Mouse (Mus musculus): ENCODE data around the gene Plekhb2. TPM values are rescaled to one million over a fixed set of nuclear protein-coding genes. Genes with fewer than 3 reads are reported as not detected.
A peak's percentile ranks its signal among the peaks of the same experiment; 100 is the strongest.

Gene Plekhb2
- polyA plus RNA-seq (2014; fragmentation: Nextera tagmentation; extraction: Ambion mirVana): 16.5 and 21.1 TPM in 2 replicates

DNA sequence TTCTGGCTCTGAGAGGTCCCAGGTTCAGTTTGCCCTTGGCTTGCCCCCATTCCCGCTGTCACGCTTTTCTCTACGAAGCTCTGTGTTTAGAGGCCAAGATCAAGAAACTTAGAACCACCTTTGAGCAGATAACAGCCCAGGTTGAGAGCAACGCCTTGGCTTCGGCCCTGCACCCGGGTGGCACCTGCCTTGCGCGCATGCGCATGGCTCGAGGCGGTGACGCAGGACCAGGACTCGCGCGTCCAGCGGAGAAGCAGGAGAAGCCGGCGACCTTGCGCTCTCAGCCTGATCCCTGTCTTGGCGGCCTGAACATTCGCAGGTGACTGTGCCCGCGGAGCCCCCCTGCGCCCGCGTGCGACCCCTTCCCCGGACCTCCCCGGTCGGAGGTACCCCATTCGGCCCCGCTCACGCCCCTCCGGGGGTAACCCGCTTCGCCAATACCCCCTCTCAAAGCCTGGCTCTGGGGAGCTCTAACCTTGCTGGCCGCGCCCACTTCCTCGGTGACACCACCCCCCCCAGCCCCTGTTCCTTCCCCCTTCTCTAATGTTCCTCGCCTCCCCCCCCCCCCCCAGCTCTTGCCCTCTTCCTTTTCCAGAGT is at the start of gene Plekhb2:
Gene Plekhb2 (plus strand): TSS at position 232 of the 598 bp plus-strand sequence.
- no peaks in the 10 kb centered on the region for H3K27me3 ChIP-seq (ENCODE audit: control insufficient read depth, insufficient read depth, low read length)
- H3K36me3 ChIP-seq (ENCODE audit: control insufficient read depth, insufficient read depth, low read length): no peaks in the 10 kb centered on the region
- DNase-seq (ENCODE audit: low spot score) (peak; percentile 84), ATAC-seq (ENCODE audit: insufficient number of reproducible peaks, low FRiP score, low TSS enrichment, low read depth) (peak; percentile 70)
- H3K4me3 ChIP-seq (ENCODE audit: low read depth, low read length): peak within 1 kb of the TSS; percentile 50
- no peaks in the 10 kb centered on the region for H3K4me1 ChIP-seq (ENCODE audit: control insufficient read depth, insufficient read depth, low read length)
- WGBS: under 1% methylated on average over 37 of the region's 40 CpGs
- H3K9ac ChIP-seq (ENCODE audit: low read length): peak within 1 kb of the TSS; percentile 49
- H3K9me3 ChIP-seq (ENCODE audit: control insufficient read depth, low read length): no peaks in the 10 kb centered on the region
- peak within 1 kb of the TSS; percentile 59 for H3K4me2 ChIP-seq (ENCODE audit: low read depth, severe bottlenecking)
- H3K27ac ChIP-seq (replicated peaks; ENCODE audit: low read depth, low read length): no peak within 1 kb of the TSS

DNA sequence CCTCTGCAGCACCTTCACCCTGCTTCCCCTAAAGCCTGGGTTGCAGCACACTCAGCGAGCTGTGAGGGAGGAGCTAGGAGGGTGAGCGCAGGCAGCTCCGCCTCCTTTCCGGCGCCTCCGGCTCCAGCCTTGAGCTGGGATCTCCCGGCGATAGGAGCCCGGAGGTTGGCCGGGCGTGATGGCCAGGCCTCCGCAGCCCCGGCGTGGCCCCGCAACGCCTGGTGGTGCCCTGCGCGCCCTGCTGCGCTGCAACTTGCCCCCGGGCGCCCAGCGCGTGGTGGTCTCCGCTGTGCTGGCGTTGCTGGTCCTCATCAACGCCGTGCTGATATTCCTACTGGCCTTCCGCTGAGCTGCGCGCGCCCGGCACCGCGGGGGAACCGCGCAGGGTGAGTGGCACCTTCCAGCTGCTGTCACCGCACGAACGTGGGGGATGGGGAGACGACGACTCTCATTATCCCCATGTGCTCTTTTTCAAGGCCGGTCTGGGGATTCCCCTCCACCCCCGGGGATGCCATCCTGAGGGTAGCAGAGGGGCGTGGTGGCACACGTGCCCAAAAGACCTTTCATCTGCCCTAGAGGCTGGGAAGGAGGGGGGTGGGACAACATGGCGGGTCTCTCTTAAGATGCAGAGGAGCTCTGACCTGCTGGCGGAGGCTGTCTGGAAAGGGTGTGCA is 48.0 kb upstream of the Plekhb2 start:
- peak overlapping the region; percentile 72 for H3K4me3 ChIP-seq (ENCODE audit: low read depth, low read length)
- no peaks in the 10 kb centered on the region for H3K27me3 ChIP-seq (ENCODE audit: control insufficient read depth, insufficient read depth, low read length)
- DNase-seq (ENCODE audit: low spot score): peak; percentile 77
- no peaks in the 10 kb centered on the region for H3K36me3 ChIP-seq (ENCODE audit: control insufficient read depth, insufficient read depth, low read length)
- no peaks in the 10 kb centered on the region for H3K9me3 ChIP-seq (ENCODE audit: control insufficient read depth, low read length)
- H3K27ac ChIP-seq (replicated peaks; ENCODE audit: low read depth, low read length): no peak overlapping the region
- peak overlapping the region; percentile 96 for H3K4me2 ChIP-seq (ENCODE audit: low read depth, severe bottlenecking)
- peak overlapping the region; percentile 63 for H3K9ac ChIP-seq (ENCODE audit: low read length)
- ATAC-seq (ENCODE audit: insufficient number of reproducible peaks, low FRiP score, low TSS enrichment, low read depth): peak; percentile 75
- under 1% methylated on average over 46 of the region's 47 CpGs for WGBS
- peaks cover 8% of the 10 kb centered on the region for H3K4me1 ChIP-seq (ENCODE audit: control insufficient read depth, insufficient read depth, low read length)

DNA sequence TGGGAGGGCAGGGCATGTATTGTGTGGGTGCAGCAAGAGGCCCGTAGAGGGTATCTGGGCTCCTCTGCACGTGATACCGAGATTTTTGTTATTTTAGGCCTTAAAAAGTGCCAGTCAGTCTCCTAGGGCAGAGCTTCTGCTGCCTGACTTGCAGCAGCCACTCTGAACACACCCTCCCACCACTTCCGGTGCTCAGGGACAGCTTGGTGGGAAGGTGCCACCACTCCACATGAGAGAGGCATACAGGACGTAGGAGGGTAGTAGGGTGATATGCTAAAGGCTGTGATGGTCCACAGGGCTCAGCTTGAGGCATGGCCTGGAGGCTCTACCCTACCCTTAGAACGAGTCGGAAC is 47.5 kb upstream of the Plekhb2 start:
- H3K36me3 ChIP-seq (ENCODE audit: control insufficient read depth, insufficient read depth, low read length): no peaks in the 10 kb centered on the region
- H3K27me3 ChIP-seq (ENCODE audit: control insufficient read depth, insufficient read depth, low read length): no peaks in the 10 kb centered on the region
- H3K27ac ChIP-seq (replicated peaks; ENCODE audit: low read depth, low read length): no peak overlapping the region
- H3K9ac ChIP-seq (ENCODE audit: low read length): peak overlapping the region; percentile 63; the same call in 1 of the 2 replicates
- H3K4me3 ChIP-seq (ENCODE audit: low read depth, low read length): peak overlapping the region; percentile 72
- DNase-seq (ENCODE audit: low spot score) (no peak), ATAC-seq (ENCODE audit: insufficient number of reproducible peaks, low FRiP score, low TSS enrichment, low read depth) (no peak)
- 24% methylated on average over 7 of the region's 7 CpGs for WGBS
- H3K9me3 ChIP-seq (ENCODE audit: control insufficient read depth, low read length): no peaks in the 10 kb centered on the region
- peak overlapping the region; percentile 96 for H3K4me2 ChIP-seq (ENCODE audit: low read depth, severe bottlenecking)
- peaks cover 8% of the 10 kb centered on the region for H3K4me1 ChIP-seq (ENCODE audit: control insufficient read depth, insufficient read depth, low read length)

DNA sequence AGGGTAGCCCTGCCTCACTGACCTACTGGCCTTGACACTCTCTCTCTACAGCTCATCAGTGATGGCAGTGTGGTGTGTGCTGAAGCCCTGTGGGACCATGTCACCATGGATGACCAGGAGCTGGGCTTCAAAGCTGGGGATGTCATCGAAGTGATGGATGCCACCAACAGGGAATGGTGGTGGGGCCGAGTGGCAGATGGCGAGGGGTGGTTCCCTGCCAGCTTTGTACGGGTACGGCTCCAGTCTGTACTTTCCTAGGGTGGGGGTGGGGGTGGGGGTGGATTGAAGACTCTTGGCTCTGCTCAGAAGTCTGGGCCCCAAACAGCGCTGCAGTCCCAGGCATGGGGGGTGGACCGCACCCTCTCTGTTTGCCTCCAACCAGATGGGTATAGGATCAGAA is 44.9 kb upstream of the Plekhb2 start:
- no peak overlapping the region for H3K4me2 ChIP-seq (ENCODE audit: low read depth, severe bottlenecking)
- H3K27ac ChIP-seq (replicated peaks; ENCODE audit: low read depth, low read length): no peak overlapping the region
- no peaks in the 10 kb centered on the region for H3K27me3 ChIP-seq (ENCODE audit: control insufficient read depth, insufficient read depth, low read length)
- no peak overlapping the region for H3K4me3 ChIP-seq (ENCODE audit: low read depth, low read length)
- no peak for ATAC-seq (ENCODE audit: insufficient number of reproducible peaks, low FRiP score, low TSS enrichment, low read depth)
- peaks cover 8% of the 10 kb centered on the region for H3K4me1 ChIP-seq (ENCODE audit: control insufficient read depth, insufficient read depth, low read length)
- H3K9me3 ChIP-seq (ENCODE audit: control insufficient read depth, low read length): no peaks in the 10 kb centered on the region
- 84% methylated on average over 7 of the region's 7 CpGs for WGBS
- H3K9ac ChIP-seq (ENCODE audit: low read length): no peak overlapping the region
- no peak for DNase-seq (ENCODE audit: low spot score)
- H3K36me3 ChIP-seq (ENCODE audit: control insufficient read depth, insufficient read depth, low read length): peaks cover 2% of the 10 kb centered on the region; the same call in 1 of the 2 replicates

DNA sequence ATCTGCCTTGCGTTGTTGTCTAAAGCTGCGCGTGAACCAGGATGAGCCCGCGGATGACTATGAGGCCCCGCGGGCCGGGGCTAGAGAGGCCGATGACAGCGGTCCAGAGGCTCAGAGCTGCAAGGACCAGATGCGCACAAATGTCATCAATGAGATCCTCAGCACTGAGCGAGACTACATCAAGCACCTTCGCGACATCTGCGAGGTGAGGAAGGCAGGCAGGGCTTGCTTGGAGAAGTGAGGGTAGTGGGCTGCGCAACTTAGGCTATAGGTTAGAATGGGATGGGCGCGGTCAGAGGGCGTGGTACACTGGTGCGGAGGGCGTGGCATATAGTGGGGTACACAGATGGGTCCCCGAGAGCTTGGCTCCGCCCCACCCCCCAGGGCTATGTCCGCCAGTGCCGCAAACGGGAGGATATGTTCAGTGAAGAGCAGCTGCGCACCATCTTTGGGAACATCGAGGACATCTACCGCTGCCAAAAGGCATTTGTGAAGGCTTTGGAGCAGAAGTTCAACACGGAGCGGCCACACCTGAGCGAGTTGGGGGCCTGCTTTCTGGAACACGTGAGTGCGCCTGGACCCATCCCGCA is 43.8 kb upstream of the Plekhb2 start:
- Histone ChIP-seq H3K27me3 (ENCODE audit: control insufficient read depth, insufficient read depth, low read length) (no peaks in the 10 kb centered on the region), H3K9ac (ENCODE audit: low read length) (no peak overlapping the region), H3K9me3 (ENCODE audit: control insufficient read depth, low read length) (no peaks in the 10 kb centered on the region), H3K4me3 (ENCODE audit: low read depth, low read length) (no peak overlapping the region), H3K4me1 (ENCODE audit: control insufficient read depth, insufficient read depth, low read length) (peaks cover 8% of the 10 kb centered on the region), H3K27ac (replicated peaks; ENCODE audit: low read depth, low read length) (no peak overlapping the region), H3K36me3 (ENCODE audit: control insufficient read depth, insufficient read depth, low read length) (peaks cover 5% of the 10 kb centered on the region; the same call in 1 of the 2 replicates), H3K4me2 (ENCODE audit: low read depth, severe bottlenecking) (no peak overlapping the region)
- DNase-seq (ENCODE audit: low spot score) (no peak), ATAC-seq (ENCODE audit: insufficient number of reproducible peaks, low FRiP score, low TSS enrichment, low read depth) (no peak)
- WGBS: 21% methylated on average over 35 of the region's 35 CpGs

DNA sequence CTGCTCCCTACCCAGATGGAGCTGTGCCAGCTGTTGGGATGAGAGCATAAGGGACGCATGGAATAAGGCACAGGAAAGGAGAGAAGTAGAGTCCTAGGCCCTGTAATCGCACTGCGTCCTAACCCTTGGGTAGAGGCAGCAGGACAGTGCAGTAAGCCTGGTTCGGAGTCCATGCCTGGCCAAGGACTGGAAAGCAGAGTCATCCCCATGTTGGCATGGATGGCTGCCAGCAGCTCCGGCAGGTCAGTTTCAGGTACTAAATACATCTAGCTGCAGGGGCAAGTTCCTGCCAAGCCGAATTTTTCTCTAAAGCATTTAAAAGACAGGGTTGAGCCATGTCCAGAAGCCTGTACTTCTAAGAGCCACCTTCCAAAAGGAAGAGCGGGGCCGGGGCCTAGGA is 41.3 kb upstream of the Plekhb2 start:
- H3K36me3 ChIP-seq (ENCODE audit: control insufficient read depth, insufficient read depth, low read length): peaks cover 8% of the 10 kb centered on the region; the same call in 1 of the 2 replicates
- H3K4me2 ChIP-seq (ENCODE audit: low read depth, severe bottlenecking): no peak overlapping the region
- 90% methylated on average over 8 of the region's 8 CpGs for WGBS
- no peaks in the 10 kb centered on the region for H3K9me3 ChIP-seq (ENCODE audit: control insufficient read depth, low read length)
- no peak for DNase-seq (ENCODE audit: low spot score)
- H3K9ac ChIP-seq (ENCODE audit: low read length): no peak overlapping the region
- ATAC-seq (ENCODE audit: insufficient number of reproducible peaks, low FRiP score, low TSS enrichment, low read depth): no peak
- no peaks in the 10 kb centered on the region for H3K4me1 ChIP-seq (ENCODE audit: control insufficient read depth, insufficient read depth, low read length)
- no peak overlapping the region for H3K4me3 ChIP-seq (ENCODE audit: low read depth, low read length)
- no peak overlapping the region for H3K27ac ChIP-seq (replicated peaks; ENCODE audit: low read depth, low read length)
- no peaks in the 10 kb centered on the region for H3K27me3 ChIP-seq (ENCODE audit: control insufficient read depth, insufficient read depth, low read length)

DNA sequence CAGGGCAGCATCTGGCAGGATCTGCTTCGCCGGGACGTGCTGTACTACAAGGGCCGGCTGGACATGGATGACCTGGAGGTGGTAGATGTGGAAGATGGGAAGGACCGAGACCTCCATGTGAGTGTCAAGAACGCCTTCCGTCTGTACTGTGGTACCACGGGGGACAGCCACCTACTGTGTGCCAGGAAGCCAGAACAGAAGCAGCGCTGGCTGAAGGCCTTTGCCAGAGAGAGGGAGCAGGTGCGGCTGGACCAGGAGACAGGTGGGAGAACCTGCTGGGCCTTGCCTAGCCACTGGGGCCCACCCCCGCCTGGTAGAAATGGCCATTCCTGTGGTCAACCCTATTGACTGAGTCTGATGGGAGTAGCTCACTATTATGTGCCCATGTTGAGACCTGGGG is 39.5 kb upstream of the Plekhb2 start:
- H3K4me1 ChIP-seq (ENCODE audit: control insufficient read depth, insufficient read depth, low read length): no peaks in the 10 kb centered on the region
- peaks cover 10% of the 10 kb centered on the region; the same call in 1 of the 2 replicates for H3K36me3 ChIP-seq (ENCODE audit: control insufficient read depth, insufficient read depth, low read length)
- no peaks in the 10 kb centered on the region for H3K9me3 ChIP-seq (ENCODE audit: control insufficient read depth, low read length)
- no peak overlapping the region for H3K27ac ChIP-seq (replicated peaks; ENCODE audit: low read depth, low read length)
- no peak for DNase-seq (ENCODE audit: low spot score)
- ATAC-seq (ENCODE audit: insufficient number of reproducible peaks, low FRiP score, low TSS enrichment, low read depth): no peak
- H3K9ac ChIP-seq (ENCODE audit: low read length): no peak overlapping the region
- 92% methylated on average over 11 of the region's 11 CpGs for WGBS
- no peak overlapping the region for H3K4me2 ChIP-seq (ENCODE audit: low read depth, severe bottlenecking)
- no peak overlapping the region for H3K4me3 ChIP-seq (ENCODE audit: low read depth, low read length)
- H3K27me3 ChIP-seq (ENCODE audit: control insufficient read depth, insufficient read depth, low read length): no peaks in the 10 kb centered on the region

DNA sequence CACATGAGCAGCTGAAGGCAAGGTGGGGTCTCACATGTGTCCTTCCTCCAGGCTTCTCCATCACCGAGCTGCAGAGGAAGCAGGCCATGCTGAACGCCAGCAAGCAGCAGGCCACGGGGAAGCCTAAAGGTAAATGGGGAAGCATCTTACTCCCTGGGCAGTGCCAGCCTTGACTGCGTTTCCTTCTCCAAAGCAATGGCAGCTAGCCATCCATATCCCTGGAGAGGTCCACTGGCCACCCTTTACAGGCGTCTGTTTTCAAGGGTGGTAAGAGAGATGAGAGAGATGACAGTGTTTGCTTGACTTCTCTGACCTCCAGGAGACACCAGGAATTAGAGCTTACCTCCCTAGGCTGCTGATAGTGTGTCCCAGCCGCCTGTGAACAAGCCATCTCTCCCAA is 38.7 kb upstream of the Plekhb2 start:
- no peak for ATAC-seq (ENCODE audit: insufficient number of reproducible peaks, low FRiP score, low TSS enrichment, low read depth)
- H3K4me3 ChIP-seq (ENCODE audit: low read depth, low read length): no peak overlapping the region
- no peaks in the 10 kb centered on the region for H3K27me3 ChIP-seq (ENCODE audit: control insufficient read depth, insufficient read depth, low read length)
- WGBS: 86% methylated on average over 6 of the region's 6 CpGs
- H3K9ac ChIP-seq (ENCODE audit: low read length): no peak overlapping the region
- no peak for DNase-seq (ENCODE audit: low spot score)
- H3K9me3 ChIP-seq (ENCODE audit: control insufficient read depth, low read length): no peaks in the 10 kb centered on the region
- H3K36me3 ChIP-seq (ENCODE audit: control insufficient read depth, insufficient read depth, low read length): peaks cover 12% of the 10 kb centered on the region; the same call in 1 of the 2 replicates
- H3K4me2 ChIP-seq (ENCODE audit: low read depth, severe bottlenecking): no peak overlapping the region
- H3K27ac ChIP-seq (replicated peaks; ENCODE audit: low read depth, low read length): no peak overlapping the region
- no peaks in the 10 kb centered on the region for H3K4me1 ChIP-seq (ENCODE audit: control insufficient read depth, insufficient read depth, low read length)
